Mouse (Mus musculus) testis, adult 2 months (tissue): ENCODE measurements around the gene Spindoc.

ENCODE experiments used
- CTCF ChIP-seq: fragments of 200-500 bp; IDR thresholded peaks from 2 replicates; pipeline ENCODE4 v1.5.1; 2012; ENCODE audit warnings: low read depth, mild to moderate bottlenecking, inconsistent platforms, low read length, moderate library complexity; ENCODE audit not compliant: control insufficient read depth, insufficient read depth, insufficient replicate concordance
- POLR2A ChIP-seq: fragments of 200-500 bp; IDR thresholded peaks from 2 replicates; pipeline ENCODE4 v1.6.1; 2012; ENCODE audit warnings: low read depth, mild to moderate bottlenecking, inconsistent platforms, low read length, moderate library complexity; ENCODE audit not compliant: control insufficient read depth

DNA sequence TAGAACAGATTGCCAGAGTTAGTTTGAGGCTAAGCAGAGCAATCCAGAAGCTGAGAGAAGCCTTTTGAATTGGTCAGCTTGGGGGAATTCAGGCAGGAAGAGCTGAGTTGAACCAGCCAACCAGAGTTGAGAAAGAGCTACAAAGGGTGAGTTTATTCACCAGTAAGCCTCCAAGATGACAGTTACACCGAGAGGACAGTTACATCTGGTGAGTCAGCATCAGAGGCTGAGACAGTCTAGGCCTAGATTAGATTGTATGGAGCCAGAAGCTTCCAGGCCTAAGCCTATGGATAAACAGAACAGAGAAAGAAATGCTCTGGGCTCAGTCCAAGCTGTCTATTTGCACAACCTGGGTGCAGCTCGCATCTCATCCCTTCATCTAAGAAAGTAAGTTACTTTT lies 5.2 kb downstream of the Spindoc start:
- TF ChIP-seq CTCF: no peak
- no peak for TF ChIP-seq POLR2A
